Mouse (Mus musculus): ENCODE results near the gene Sln.

DNA sequence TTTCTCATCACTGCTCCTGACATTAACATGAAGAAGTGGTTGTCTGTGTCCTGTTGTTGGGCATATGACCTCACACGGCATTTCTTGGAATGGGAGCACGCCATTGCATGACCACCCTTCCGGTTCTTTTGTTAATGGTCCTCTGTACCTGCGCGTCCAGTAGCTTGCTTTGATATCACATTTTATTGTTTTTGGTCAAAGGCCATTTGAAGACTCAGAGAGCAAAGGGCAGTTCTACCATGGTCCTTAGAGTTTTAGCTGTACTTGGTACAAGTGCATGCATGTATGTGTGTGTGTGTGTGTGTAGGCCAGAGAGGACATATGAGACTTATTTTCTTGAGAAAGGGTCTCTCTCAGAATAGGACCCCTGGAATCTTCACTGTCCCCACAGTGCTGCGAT, 36.5 kb upstream of the Sln start:
- TF ChIP-seq EP300 (IDR thresholded peaks at IDR 0.05; ENCODE audit: low read depth): no peak
- no peak for TF ChIP-seq CTCF (IDR thresholded peaks at IDR 0.05; ENCODE audit: low read depth)

Measured in heart, postnatal 0 days (tissue).